Mouse (Mus musculus) embryonic facial prominence, embryonic 15.5 days (tissue): Measurements from ENCODE around the gene Ctcf. TPM values are rescaled to one million over a fixed set of nuclear protein-coding genes. Genes with fewer than 3 reads are reported as not detected.

ENCODE experiments used
- ATAC-seq: fragments of 200-750 bp; cut with Nextera tagmentation; 2 replicates; pipeline ENCODE4 v1.8.0; 2017; ENCODE audit warnings: low read depth, moderate TSS enrichment; ENCODE audit not compliant: insufficient number of reproducible peaks, low FRiP score, low TSS enrichment
- H3K27ac ChIP-seq: fragments of 300-500 bp; sonication (generic); replicated peaks from 2 replicates; pipeline ENCODE4 v1.5.1; 2015; ENCODE audit warnings: mild to moderate bottlenecking, inconsistent platforms
- H3K27me3 ChIP-seq: fragments of 300-500 bp; sonication (generic); 2 replicates; pipeline ENCODE4 v1.6.1; 2015; ENCODE audit warnings: inconsistent platforms
- H3K36me3 ChIP-seq: fragments of 300-500 bp; sonication (generic); 2 replicates; pipeline ENCODE4 v1.6.1; 2015; ENCODE audit warnings: mild to moderate bottlenecking, inconsistent platforms
- H3K4me1 ChIP-seq: fragments of 300-500 bp; sonication (generic); 2 replicates; pipeline ENCODE4 v1.6.1; 2015; ENCODE audit warnings: inconsistent platforms
- H3K4me2 ChIP-seq: fragments of 300-500 bp; sonication (generic); replicated peaks from 2 replicates; pipeline ENCODE4 v1.6.1; 2015; ENCODE audit warnings: mild to moderate bottlenecking, inconsistent platforms
- H3K4me3 ChIP-seq: fragments of 300-500 bp; sonication (generic); replicated peaks from 2 replicates; pipeline ENCODE4 v1.5.1; 2015; ENCODE audit warnings: mild to moderate bottlenecking, inconsistent platforms
- H3K9ac ChIP-seq: fragments of 300-500 bp; sonication (generic); 2 replicates; pipeline ENCODE4 v1.6.1; 2015; ENCODE audit warnings: inconsistent platforms
- H3K9me3 ChIP-seq: fragments of 300-500 bp; sonication (generic); replicated peaks from 2 replicates; pipeline ENCODE4 v1.6.1; 2016; ENCODE audit warnings: inconsistent platforms
- WGBS: fragments of 180-500 bp; shearing (Covaris S2); methylation state at CpG from one replicate; pipeline ENCODE4 v1.1.7; 2015; 5-methylcytosine and 5-hydroxymethylcytosine counted together
- microRNA counts: library from miRNA; unstranded; fragments of <30 nt; microRNA quantifications from one replicate; lab custom pipeline; 2016
- microRNA-seq: library from miRNA; unstranded; fragments of <30 nt; microRNA quantifications from one replicate; pipeline ENCODE4, GENCODE M21; 2016; ENCODE audit warnings: borderline number of aligned reads
- polyA plus RNA-seq: library from polyadenylated mRNA; unstranded; fragments of >200 nt; fragmentation: Nextera tagmentation; extraction: Ambion mirVana; gene quantifications from 2 replicates; pipeline ENCODE4 v1.2.1, GENCODE M21; 2015

Ctcf gene
- polyA plus RNA-seq, 1 experiment from 2014 or later, result 122 TPM

DNA sequence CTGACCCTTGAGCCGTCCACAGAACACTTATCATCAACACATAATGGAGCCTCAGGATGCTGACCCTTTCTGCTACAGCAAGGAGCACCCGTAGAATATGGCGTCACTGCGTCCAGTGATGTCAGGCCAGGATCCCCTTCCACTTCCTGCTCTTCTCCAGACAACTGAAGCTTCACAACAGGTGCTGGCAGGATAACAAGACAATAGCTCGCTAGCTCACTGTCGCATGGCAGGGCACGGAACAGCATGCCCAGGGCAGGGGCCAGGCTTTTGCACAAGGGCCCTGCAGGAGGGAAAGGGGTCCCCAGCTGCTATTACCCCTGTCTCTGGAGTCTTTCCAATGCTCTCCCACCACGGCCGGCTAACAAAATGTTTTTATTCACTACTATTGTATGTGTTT, 86.5 kb downstream of the Ctcf start:
- peaks cover 29% of the 10 kb centered on the region for H3K36me3 ChIP-seq
- no peak overlapping the region for H3K4me3 ChIP-seq
- H3K9ac ChIP-seq, result no peak overlapping the region
- no peaks in the 10 kb centered on the region for H3K4me1 ChIP-seq
- H3K27me3 ChIP-seq, result no peaks in the 10 kb centered on the region
- no peak overlapping the region for H3K27ac ChIP-seq
- no peak for ATAC-seq
- WGBS, result 91% methylated on average over 9 of the region's 9 CpGs
- no peaks in the 10 kb centered on the region for H3K9me3 ChIP-seq
- H3K4me2 ChIP-seq, result no peak overlapping the region

DNA sequence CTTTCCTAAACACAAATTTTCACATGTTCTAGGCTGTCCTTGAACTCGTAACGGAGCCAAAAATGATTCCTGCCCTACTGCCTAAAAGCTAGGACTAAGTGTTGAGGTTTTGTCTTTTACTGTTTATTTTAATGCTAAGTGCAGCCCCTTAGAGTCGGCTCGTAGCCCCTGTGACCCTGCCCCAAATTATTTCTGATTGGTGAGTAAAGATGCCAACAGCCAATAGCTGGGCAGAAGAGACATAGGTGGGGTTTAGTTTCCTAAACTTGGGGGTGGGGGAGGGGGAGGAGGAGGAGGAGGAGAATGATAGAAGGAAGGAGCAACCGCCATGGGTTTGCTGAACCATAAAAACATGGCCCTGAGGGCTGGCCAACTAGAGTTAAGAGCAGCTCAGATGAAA, 89.4 kb downstream of the Ctcf start:
- 68% methylated on average over 5 of the region's 5 CpGs for WGBS

DNA sequence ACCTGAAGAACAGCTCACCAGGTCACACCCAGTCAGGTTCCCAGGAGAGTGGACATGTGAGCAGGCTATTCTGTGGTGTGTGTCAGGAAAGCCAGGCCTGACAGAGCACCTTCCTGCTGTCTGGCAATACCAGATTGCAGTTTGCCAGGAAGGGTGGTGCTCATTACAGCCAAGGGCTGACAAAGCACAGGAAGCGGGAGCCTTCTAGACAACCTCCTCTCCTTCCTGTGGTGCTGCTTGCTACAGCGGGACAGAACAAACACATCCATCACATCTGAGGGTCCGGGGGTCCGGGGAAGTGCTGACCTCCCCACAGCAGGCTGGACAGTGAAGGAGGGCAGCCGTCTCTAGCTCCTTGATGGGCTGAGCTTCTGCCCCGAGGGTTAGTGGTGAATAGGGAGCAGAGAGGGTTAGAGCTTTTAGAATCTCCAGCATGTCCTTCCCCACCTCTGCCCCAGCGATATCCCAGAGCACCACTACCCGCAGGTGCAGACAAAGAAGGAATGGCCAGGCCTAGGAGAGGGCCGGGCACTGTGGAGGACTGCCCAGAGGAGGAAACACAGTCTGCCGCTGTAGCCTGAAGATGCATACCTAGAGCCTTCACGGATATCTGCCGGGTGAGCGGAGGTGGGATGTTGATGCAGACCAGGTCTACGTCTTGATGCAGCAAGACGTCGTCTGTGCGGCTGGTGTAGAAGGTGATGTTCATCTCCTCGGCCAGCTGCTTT, 91.2 kb downstream of the Ctcf start:
- WGBS, result 86% methylated on average over 18 of the region's 18 CpGs
- H3K4me2 ChIP-seq, result no peak overlapping the region
- H3K27me3 ChIP-seq, result no peaks in the 10 kb centered on the region
- ATAC-seq, result 0 out of 2 replicates have a peak, but pooled peaks have one; percentile 34
- no peaks in the 10 kb centered on the region for H3K4me1 ChIP-seq
- H3K4me3 ChIP-seq, result no peak overlapping the region
- peak overlapping the region; percentile 28; the same call in 1 of the 2 replicates for H3K27ac ChIP-seq
- peaks cover 36% of the 10 kb centered on the region for H3K36me3 ChIP-seq
- no peak overlapping the region for H3K9ac ChIP-seq
- no peaks in the 10 kb centered on the region for H3K9me3 ChIP-seq

More for the DNA sequence above, 89.4 kb downstream of the Ctcf start:
- ATAC-seq, result no peak
- no peak overlapping the region for H3K4me2 ChIP-seq
- no peak overlapping the region for H3K9ac ChIP-seq
- H3K36me3 ChIP-seq, result peaks cover 36% of the 10 kb centered on the region
- no peak overlapping the region for H3K4me3 ChIP-seq
- H3K4me1 ChIP-seq, result no peaks in the 10 kb centered on the region
- no peaks in the 10 kb centered on the region for H3K9me3 ChIP-seq
- no peak overlapping the region for H3K27ac ChIP-seq
- H3K27me3 ChIP-seq, result no peaks in the 10 kb centered on the region

DNA sequence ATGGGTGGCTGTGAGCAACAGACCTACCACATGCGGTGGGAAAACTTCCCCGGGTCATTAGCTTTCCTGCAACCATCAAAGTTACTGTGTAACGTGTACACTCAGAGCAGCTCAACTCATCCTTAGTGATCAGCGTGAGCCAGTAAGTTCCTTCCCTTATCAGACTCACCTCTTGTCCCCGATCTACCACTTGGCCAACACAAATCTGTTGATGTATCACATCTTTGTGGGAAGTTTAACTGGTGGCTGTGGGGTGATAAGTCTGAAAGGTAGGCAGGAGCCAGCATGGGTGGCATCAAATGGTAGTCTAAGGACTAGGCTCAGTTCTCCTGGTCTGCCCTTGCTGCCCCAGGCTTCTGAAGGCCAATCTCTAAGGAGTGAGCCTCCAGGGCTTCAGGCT, 95.8 kb downstream of the Ctcf start:
- Histone ChIP-seq H3K9me3 (no peaks in the 10 kb centered on the region), H3K36me3 (peaks cover 14% of the 10 kb centered on the region), H3K27me3 (no peaks in the 10 kb centered on the region), H3K4me3 (no peak overlapping the region), H3K4me1 (no peaks in the 10 kb centered on the region), H3K27ac (no peak overlapping the region), H3K4me2 (no peak overlapping the region), H3K9ac (no peak overlapping the region)
- ATAC-seq, result no peak
- WGBS, result 93% methylated on average over 5 of the region's 5 CpGs

MicroRNAs encoded within 50 kb of the gene (microRNA counts, 519-probe panel; counts per million panel counts)
- 2,290 counts per million, percentile 51 among the panel's probes with 10 or more counts for microRNA mmu-miR-1966 (lab: Ali Mortazavi, UCI)

Small RNA genes within 50 kb of the gene (microRNA-seq; reads per million reads assigned to microRNA genes)
- not detected for gene Mir1966

Other genes starting within 250 kb of the Ctcf start
- 0.05 TPM in 1 of 2 replicates, not detected in the other for gene Kctd19, start 223.1 kb upstream of the Ctcf start, polyA plus RNA-seq
- 1.1 and 2.6 TPM in 2 replicates for gene Lrrc36, start 223.0 kb upstream of the Ctcf start, polyA plus RNA-seq
- gene Tppp3, start 165.0 kb upstream of the Ctcf start, polyA plus RNA-seq, result 157 and 180 TPM in 2 replicates
- gene Zdhhc1, start 139.7 kb upstream of the Ctcf start, polyA plus RNA-seq, result 55.4 and 59.8 TPM in 2 replicates
- 1.4 TPM in 2 replicates for gene Hsd11b2, start 117.8 kb upstream of the Ctcf start, polyA plus RNA-seq
- gene Atp6v0d1, start 70.5 kb upstream of the Ctcf start, polyA plus RNA-seq, result 99.7 and 104 TPM in 2 replicates
- gene Ripor1, start 31.3 kb upstream of the Ctcf start, polyA plus RNA-seq, result 21.6 and 24.9 TPM in 2 replicates
- gene Agrp, start 825 bp downstream of the Ctcf start, polyA plus RNA-seq, result 1.7 and 2.3 TPM in 2 replicates
- gene Carmil2, start 49.7 kb downstream of the Ctcf start, polyA plus RNA-seq, result 0.77 and 1.0 TPM in 2 replicates
- gene Acd, start 64.5 kb downstream of the Ctcf start, polyA plus RNA-seq, result 65.0 and 73.3 TPM in 2 replicates
- gene Pard6a, start 64.6 kb downstream of the Ctcf start, polyA plus RNA-seq, result 17.5 and 20.4 TPM in 2 replicates
- gene 4933405L10Rik, start 71.1 kb downstream of the Ctcf start, polyA plus RNA-seq, result 0.20 and 0.37 TPM in 2 replicates
- gene Enkd1, start 71.6 kb downstream of the Ctcf start, polyA plus RNA-seq, result 25.7 and 33.4 TPM in 2 replicates
- gene Gfod2, start 122.1 kb downstream of the Ctcf start, polyA plus RNA-seq, result 21.9 and 23.1 TPM in 2 replicates
- gene Ranbp10, start 190.8 kb downstream of the Ctcf start, polyA plus RNA-seq, result 12.5 and 12.9 TPM in 2 replicates
- gene Tsnaxip1, start 191.2 kb downstream of the Ctcf start, polyA plus RNA-seq, result 3.5 and 7.2 TPM in 2 replicates
- 44.9 and 46.9 TPM in 2 replicates for gene Cenpt, start 216.7 kb downstream of the Ctcf start, polyA plus RNA-seq
- 73.2 and 75.8 TPM in 2 replicates for gene Thap11, start 218.6 kb downstream of the Ctcf start, polyA plus RNA-seq
- gene Nutf2, start 224.0 kb downstream of the Ctcf start, polyA plus RNA-seq, result 150 and 188 TPM in 2 replicates
- gene Edc4, start 244.3 kb downstream of the Ctcf start, polyA plus RNA-seq, result 48.9 and 56.3 TPM in 2 replicates